Mouse (Mus musculus) urinary bladder, postnatal 10 days (tissue): ENCODE results near the gene Slc35b4.

Source experiments
- DNase-seq: peaks from one replicate; pipeline ENCODE4 v3.0.0; 2022; ENCODE audit warnings: low spot score

Slc35b4 gene

GRCm38 (mm10) chr6:34170844-34171494 is 5.9 kb downstream of the Slc35b4 start:
- no peak for DNase-seq

- DNase-seq: no peak
These were observed 8.1 kb downstream of the Slc35b4 start for GRCm38 (mm10) chr6:34168834-34169233.

GRCm38 (mm10) chr6:34163014-34163413 is 13.9 kb downstream of the Slc35b4 start:
- DNase-seq: no peak

GRCm38 (mm10) chr6:34162607-34163006 is 14.3 kb downstream of the Slc35b4 start:
- no peak for DNase-seq

- DNase-seq: no peak
These were observed 15.4 kb downstream of the Slc35b4 start for GRCm38 (mm10) chr6:34161511-34161910.

GRCm38 (mm10) chr6:34160816-34161310 is 16.0 kb downstream of the Slc35b4 start:
- DNase-seq: no peak

GRCm38 (mm10) chr6:34159998-34160815 is 16.7 kb downstream of the Slc35b4 start:
- no peak for DNase-seq

GRCm38 (mm10) chr6:34156841-34157748 is 19.8 kb downstream of the Slc35b4 start:
- no peak for DNase-seq

GRCm38 (mm10) chr6:34156057-34156456 is 20.9 kb downstream of the Slc35b4 start:
- no peak for DNase-seq

- no peak for DNase-seq
These were observed 21.6 kb downstream of the Slc35b4 start for GRCm38 (mm10) chr6:34155137-34155804.

- no peak for DNase-seq
These were observed 22.7 kb downstream of the Slc35b4 start for GRCm38 (mm10) chr6:34154202-34154601.

- DNase-seq: no peak
These were observed 23.6 kb downstream of the Slc35b4 start for GRCm38 (mm10) chr6:34153069-34154052.

- no peak for DNase-seq
These were observed 27.1 kb downstream of the Slc35b4 start for GRCm38 (mm10) chr6:34149821-34150220.

- DNase-seq: no peak
These were observed 27.8 kb downstream of the Slc35b4 start for GRCm38 (mm10) chr6:34149066-34149465.

- no peak for DNase-seq
These were observed 28.3 kb downstream of the Slc35b4 start for GRCm38 (mm10) chr6:34148639-34149038.

GRCm38 (mm10) chr6:34148021-34148420 is 28.9 kb downstream of the Slc35b4 start:
- no peak for DNase-seq

- DNase-seq: no peak
These were observed 30.9 kb downstream of the Slc35b4 start for GRCm38 (mm10) chr6:34146042-34146441.

GRCm38 (mm10) chr6:34142931-34143330 is 34.0 kb downstream of the Slc35b4 start:
- DNase-seq: no peak

GRCm38 (mm10) chr6:34138366-34138765 is 38.5 kb downstream of the Slc35b4 start:
- DNase-seq: no peak

GRCm38 (mm10) chr6:34132391-34132790 is 44.5 kb downstream of the Slc35b4 start:
- DNase-seq: no peak
